Mouse (Mus musculus) myocyte (in vitro differentiated cells): ENCODE measurements around the gene Prcc.
"Not testable (repeated sequence)": the region's sequence is repeated elsewhere in the genome, so short reads cannot be mapped to it uniquely, and the experiment has no call there.

Source experiments
- CEBPB ChIP-seq: IDR thresholded peaks from 2 replicates; pipeline ENCODE4 v1.6.1; 2011; ENCODE audit warnings: mild to moderate bottlenecking, moderate library complexity; ENCODE audit not compliant: poor library complexity, insufficient read depth, severe bottlenecking
- E2F4 ChIP-seq: IDR thresholded peaks from one replicate; pipeline ENCODE4 v1.6.1; 2011; ENCODE audit warnings: mild to moderate bottlenecking, control low read depth, moderate library complexity; ENCODE audit not compliant: insufficient read depth
- MAX ChIP-seq: IDR thresholded peaks from one replicate; pipeline ENCODE4 v1.6.1; 2011; ENCODE audit warnings: low read depth, mild to moderate bottlenecking, control low read depth
- MYOD1 ChIP-seq, 3 experiments: IDR thresholded peaks; one replicate each; pipeline ENCODE4 v1.6.1; 2011; ENCODE audit warnings: control low read depth in 2 of 3, low read depth in 2 of 3, mild to moderate bottlenecking in 2 of 3, moderate library complexity in 1 of 3; ENCODE audit not compliant: insufficient read length in 2 of 3, control insufficient read depth in 1 of 3
- MYOG ChIP-seq, 3 experiments: IDR thresholded peaks; one replicate each; pipeline ENCODE4 v1.6.1; 2011; ENCODE audit warnings: control low read depth in 2 of 3, low read depth in 2 of 3, mild to moderate bottlenecking in 2 of 3; ENCODE audit not compliant: insufficient read length in 2 of 3, control insufficient read depth in 1 of 3, insufficient read depth in 1 of 3
- POLR2A ChIP-seq: IDR thresholded peaks from one replicate; pipeline ENCODE4 v1.6.1; 2011; ENCODE audit warnings: low read depth, mild to moderate bottlenecking, control low read depth, moderate library complexity; ENCODE audit not compliant: insufficient read length
- POLR2AphosphoS2 ChIP-seq: IDR thresholded peaks from one replicate; pipeline ENCODE4 v1.6.1; 2011; ENCODE audit warnings: low read depth, control low read depth; ENCODE audit not compliant: insufficient read length
- SRF ChIP-seq: IDR thresholded peaks from one replicate; pipeline ENCODE4 v1.6.1; 2011; ENCODE audit warnings: low read depth; ENCODE audit not compliant: control insufficient read depth, insufficient read length
- TCF12 ChIP-seq: IDR thresholded peaks from one replicate; pipeline ENCODE4 v1.6.1; 2011; ENCODE audit warnings: mild to moderate bottlenecking, control low read depth; ENCODE audit not compliant: poor library complexity, insufficient read depth, severe bottlenecking
- TCF3 ChIP-seq: IDR thresholded peaks from one replicate; pipeline ENCODE4 v1.6.1; 2011; ENCODE audit warnings: low read depth, control low read depth; ENCODE audit not compliant: insufficient read length
- USF1 ChIP-seq: IDR thresholded peaks from one replicate; pipeline ENCODE4 v1.6.1; 2011; ENCODE audit warnings: low read depth, mild to moderate bottlenecking, control low read depth, moderate library complexity

DNA sequence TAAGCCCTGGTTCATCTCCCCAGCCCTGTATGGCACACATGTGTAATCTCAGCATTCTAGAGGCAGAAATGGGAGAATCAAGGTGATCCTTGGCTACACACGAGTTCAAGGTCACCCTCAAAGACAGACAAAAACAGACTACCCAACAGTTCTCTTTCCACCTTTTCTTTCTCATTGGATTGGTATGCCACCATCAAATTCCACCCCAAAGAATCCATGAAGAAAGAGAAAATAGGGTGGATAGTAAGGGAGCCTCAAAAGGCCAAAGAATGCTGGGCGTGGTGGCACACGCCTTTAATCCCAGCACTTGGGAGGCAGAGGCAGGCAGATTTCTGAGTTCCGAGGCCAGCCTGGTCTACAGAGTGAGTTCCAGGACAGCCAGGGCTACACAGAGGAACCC, 21.3 kb downstream of the Prcc start:
- not testable (repeated sequence) for TF ChIP-seq CEBPB; MYOD1 (IDR thresholded peaks at IDR 0.05; ENCODE audit: control insufficient read depth in 1 of 3, insufficient read length in 2 of 3, low read depth in 2 of 3); MAX; USF1; TCF12; POLR2A; MYOG (IDR thresholded peaks at IDR 0.05; ENCODE audit: control insufficient read depth in 1 of 3, insufficient read depth in 1 of 3, insufficient read length in 2 of 3, low read depth in 2 of 3); TCF3; POLR2AphosphoS2; E2F4; SRF
